Mouse (Mus musculus) gastrocnemius, postnatal 25 days (tissue): ENCODE data around the gene Iqcn. TPM values are rescaled to one million over a fixed set of nuclear protein-coding genes. Genes with fewer than 3 reads are reported as not detected.
A peak's percentile ranks its signal among the peaks of the same experiment; 100 is the strongest.

Experiments
- DNase-seq: peaks from one replicate; pipeline ENCODE4 v3.0.0; 2022
- total RNA-seq, 2 experiments: library from RNA; stranded (reverse); gene quantifications; 1 replicate in 1 of 2; 2 replicates in 1 of 2; pipeline ENCODE4 v1.2.3; 2021

The Iqcn gene
- total RNA-seq, 2 experiments from 2014 or later = not detected

DNA sequence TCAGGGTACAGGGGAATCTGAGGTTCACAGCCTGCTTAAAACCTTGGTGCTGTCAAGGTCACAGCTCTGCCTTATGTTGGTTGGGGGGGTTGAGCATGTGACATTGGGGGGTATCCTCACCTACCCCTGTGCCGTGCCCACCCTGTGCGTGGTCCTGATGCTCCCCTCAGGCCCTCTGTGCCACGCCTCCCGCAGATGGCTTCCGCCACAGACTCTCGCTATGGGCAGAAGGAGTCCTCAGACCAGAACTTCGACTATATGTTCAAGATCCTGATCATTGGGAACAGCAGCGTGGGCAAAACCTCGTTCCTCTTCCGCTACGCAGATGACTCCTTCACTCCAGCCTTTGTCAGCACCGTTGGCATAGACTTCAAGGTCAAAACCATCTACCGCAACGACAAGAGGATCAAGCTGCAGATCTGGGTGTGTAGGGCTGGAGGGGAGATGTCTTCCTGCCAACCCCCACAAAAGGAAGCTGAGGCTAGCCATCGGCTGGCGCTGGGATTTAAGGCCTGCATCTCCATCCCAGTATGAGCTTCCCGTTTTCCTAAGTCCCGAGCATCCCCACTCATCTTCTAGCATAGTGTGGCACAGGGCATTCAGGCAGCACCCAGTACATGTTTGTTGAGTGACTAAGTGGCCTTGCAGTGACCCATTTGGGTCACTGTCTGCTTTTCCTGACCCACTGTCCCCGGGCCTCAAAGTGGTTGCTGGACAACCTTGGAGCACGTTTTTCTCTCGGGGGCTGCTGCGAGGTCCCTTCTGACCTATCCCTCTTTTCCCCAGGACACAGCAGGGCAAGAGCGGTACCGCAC, 52.6 kb downstream of the Iqcn start:
- DNase-seq = peak; percentile 13

DNA sequence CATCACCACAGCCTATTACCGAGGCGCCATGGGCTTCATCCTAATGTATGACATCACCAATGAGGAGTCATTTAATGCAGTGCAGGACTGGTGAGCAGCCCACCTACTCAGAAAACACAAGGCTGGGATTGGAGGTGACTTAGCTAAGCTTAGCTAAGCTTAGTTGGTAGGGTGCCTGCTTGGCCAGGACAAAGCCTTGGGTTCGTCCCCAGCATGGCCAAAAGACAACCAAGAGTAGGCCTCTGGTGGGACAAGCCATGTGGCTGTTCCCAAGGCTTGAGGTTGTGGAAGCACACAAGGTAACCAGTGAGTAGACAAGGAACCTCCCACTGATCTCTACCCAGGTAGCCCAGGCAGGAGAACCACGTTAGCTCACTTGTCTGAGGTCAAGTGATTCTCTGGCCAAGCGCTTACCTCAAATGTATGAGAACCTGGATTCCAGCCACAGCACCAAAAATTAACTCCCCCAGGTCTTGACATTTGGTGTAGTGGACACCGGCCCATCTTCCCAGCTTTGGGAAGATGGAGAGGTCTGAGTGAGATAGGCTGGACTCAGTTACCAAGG, 53.3 kb downstream of the Iqcn start:
- DNase-seq = peak; percentile 9

DNA sequence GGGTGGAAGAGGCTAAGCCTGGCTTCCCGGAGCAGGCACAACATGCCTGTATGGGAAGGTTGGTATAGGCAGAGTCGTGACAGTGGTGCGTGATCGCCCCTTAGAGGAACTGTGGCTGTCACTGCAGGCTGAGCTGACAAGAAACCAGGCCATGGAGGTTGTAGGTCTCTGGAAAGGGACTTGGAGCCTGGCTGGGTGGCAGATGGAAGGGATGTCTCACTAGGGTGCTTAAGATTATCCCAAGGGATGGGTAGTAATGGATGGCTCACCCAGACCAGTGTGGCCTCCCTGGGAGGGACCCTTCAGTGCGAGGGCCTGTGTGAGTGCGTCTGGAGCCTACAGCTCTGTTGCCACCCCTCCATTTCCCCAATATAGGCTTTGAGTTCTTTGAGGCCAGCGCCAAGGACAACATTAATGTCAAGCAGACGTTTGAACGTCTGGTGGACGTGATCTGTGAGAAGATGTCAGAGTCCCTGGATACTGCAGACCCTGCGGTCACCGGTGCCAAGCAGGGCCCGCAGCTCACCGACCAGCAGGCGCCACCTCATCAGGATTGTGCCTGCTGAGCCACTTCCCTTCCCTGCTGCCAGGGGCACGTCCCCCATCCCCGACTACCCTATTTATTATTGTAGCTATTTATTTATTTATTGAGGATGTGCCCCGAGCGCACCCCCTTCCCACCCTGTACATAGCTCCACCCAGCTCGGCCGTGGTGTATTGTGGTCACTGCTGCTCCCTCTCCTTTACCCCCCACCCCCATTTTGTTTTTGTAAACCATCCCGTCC, 54.5 kb downstream of the Iqcn start:
- DNase-seq = peak; percentile 26

DNA sequence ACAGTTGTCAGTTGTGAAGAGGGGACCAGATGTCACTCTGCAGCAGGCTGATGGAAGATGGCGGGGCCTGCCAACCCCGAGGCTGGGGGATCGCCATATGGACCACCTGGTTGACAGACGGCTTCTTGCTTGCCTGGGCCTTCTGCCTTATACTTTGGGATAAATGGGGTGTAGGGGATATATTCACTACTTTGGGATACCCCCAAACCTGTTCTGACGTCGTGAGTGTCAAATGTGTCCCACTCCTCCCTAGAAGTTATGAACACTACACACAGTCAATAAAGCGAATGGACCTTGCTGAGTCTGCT, 55.0 kb downstream of the Iqcn start:
- DNase-seq = peak; percentile 8

DNA sequence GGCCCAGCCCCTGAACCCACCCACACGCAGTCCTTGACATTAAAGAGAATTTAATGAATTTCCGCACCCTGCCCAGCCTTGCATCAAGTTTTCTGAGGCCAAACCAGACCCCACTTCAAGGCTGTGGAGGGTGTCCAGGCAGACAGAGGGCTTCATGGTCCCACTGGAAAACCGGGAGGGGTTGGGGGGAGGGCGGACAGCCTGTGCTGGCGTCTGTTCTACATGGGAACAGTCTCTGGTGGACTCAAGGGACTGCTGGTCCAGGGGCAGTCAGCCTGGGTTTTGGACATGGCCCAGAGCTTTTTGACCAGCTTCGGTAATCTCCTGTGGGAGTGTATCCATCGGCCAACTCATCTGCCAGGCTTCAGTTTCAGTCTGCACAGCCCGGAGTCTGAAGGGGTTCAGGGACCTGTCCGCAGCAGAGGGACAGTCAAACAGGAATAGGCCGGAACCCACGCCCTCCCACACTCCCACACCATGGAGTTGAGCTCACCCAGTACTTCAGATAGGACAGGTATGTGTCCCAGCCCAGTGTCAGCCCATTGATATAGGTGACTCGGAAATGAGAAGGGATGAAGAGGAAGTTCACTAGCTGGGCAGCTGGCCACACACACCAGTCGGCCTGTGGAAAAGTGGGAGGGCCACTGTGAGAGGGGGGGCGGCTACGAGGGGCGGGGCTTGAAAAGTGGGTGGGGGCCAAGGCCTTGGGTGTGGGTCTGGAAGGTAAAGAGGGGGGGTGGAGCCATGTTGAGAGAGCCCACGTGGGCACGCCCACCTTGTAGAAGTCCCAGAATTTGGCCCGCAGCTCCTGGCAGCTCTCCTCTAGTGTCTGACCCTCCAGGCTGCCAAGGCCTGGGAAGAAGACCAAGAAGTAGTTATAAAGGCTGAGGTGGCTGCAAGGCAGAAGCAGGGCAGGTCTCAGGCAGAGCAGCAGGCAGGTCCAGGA, 55.6 kb downstream of the Iqcn start:
- DNase-seq = peak; percentile 52

DNA sequence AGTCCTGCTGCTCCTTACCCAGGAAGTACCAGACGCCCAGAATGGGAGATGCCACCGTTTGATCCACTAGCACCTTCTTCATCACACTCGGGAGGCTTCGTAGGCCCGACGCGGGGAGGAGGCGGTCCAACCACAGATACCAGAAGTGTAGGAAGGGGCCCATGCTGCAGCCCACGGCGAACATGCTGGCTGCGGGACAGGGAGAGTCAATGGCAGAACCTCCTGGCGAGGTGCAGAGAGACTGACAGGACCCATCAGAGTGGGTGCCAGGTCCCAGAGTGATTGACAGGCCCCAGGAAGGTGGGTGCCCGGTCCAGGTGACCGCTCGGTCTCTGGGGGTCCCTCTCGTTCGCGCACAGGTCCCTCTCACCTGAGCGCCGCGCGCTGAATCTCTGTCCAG, 57.1 kb downstream of the Iqcn start:
- no peak for DNase-seq

DNA sequence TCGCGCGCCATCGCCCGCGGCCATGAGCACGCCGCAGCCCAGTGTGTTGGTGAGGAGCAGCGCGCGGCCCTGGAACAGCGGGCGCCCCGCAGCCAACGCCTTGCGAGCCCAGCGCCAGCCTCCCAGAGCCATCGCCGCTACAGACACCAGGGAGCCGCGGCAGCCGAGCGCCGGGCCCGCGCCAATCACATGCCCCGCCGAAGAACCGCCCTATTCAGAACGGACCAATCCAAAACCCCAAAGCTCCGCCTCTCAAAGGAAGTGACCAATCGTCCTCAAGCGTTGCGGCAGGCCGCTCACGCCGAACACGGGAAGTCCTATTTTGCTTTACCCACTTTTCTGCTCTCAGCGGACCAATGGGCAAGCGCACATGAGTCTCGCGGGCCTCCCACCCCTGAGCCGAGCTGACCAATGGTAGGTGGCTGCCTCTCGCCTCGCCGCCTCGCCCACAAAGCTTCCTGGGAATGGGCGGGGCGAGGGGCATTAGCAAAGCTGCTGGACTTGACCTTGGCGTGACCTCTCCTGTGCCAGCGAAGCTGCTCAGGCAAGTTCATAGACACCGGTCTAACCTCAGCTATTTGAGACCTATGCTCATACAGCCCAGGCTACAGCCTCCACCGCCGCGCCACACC, 57.6 kb downstream of the Iqcn start, which contains the start of gene Mpv17l2:
TSS of gene Mpv17l2 (minus strand) at position 172 of the 632 bp plus-strand sequence.
- peak; percentile 98 for DNase-seq

DNA sequence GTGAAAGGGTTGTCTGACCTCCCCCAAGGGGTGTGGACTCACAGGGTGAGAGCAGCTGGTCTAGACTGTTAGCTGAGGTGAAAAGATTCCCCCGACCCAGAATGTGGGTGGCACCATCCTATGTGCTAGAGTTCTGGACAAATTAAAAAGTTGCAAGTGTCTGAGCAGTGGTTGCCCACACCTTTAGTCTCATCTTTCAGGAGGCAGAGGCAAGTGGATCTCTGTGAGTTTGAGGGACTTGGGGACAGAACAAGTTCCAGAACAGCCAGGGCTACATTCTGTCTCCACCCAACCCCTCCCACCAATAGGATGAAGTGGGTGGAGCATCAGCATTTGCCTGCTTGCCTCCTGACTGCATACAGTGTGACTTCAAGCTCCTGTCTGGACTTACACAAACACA, 58.9 kb downstream of the Iqcn start:
- DNase-seq = peak; percentile 31

DNA sequence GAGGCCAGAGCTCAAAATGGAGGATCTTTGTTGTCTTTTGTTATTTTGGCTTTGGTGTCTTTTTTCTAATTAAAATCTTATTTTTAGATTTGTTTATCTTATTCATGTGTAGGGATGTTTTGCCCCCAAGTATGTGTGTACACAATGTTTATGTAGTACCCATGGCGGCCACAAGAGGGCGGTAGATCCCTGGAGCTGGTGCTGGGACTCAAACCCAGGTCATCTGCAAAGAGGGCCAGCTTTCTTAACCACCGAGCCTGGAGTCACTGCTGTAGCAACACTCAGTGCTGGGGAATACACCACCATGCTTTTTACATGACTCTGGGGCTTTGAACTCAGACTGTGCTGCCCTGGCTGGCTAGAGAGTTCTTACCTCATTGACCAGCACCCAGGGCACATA, 60.1 kb downstream of the Iqcn start:
- DNase-seq = peak; percentile 41

DNA sequence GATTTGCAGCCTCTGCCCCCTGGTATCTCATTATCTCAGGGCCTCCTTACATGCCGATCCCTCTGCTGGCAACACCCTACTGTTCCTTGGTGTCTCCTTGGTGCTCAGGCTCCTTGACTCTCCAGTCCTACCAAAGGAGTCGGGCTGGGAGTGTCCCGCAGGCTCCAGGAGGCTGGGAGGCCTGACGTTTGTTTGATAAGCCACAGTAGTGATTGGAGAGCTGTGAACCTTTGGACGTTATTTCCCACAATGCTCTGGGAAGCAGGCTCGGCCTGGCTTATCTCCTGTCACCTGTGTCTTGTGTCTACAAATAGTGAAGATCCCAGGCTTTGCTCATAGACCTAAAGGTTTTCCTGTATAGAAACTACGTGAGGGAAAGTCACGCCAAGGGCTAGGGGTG, 60.8 kb downstream of the Iqcn start:
- no peak for DNase-seq

DNA sequence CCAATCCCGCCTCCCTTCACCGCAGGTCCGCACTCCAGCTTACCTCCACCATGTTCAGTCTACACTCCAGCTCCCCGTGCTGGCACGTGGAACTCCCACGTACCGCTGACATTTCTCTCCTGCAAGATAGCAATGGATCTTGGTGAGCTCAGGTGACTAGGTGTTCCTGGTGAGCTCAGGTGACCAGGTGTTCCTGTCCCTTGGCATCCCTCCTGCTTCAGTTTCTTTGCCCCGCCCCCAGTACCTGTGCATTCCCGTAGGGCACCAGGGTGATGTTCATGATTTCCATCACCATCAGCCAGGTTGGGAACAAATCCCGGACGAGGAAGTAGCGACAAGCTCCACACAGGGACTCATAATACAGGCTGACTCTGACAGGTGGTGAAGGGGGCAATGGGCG, 61.4 kb downstream of the Iqcn start:
- no peak for DNase-seq

DNA sequence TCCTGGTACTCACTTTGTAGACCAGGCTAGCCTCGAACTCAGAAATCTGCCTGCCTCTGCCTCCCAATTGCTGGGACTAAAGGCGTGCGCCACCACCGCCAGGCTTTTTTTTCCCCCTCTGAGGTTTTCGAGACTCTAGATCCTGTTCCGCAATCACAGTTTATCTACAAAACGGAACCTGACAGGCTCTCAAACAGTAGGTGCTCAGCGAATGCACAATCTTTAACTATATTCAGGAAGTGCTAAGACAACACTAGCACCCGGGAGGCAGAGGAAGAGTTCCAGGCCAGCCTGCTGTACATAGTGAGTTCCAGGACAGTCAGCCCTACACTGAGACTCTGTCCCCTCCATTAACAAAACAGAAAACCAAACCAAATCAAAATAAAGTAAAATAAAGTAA, 62.1 kb downstream of the Iqcn start:
- DNase-seq = no peak

DNA sequence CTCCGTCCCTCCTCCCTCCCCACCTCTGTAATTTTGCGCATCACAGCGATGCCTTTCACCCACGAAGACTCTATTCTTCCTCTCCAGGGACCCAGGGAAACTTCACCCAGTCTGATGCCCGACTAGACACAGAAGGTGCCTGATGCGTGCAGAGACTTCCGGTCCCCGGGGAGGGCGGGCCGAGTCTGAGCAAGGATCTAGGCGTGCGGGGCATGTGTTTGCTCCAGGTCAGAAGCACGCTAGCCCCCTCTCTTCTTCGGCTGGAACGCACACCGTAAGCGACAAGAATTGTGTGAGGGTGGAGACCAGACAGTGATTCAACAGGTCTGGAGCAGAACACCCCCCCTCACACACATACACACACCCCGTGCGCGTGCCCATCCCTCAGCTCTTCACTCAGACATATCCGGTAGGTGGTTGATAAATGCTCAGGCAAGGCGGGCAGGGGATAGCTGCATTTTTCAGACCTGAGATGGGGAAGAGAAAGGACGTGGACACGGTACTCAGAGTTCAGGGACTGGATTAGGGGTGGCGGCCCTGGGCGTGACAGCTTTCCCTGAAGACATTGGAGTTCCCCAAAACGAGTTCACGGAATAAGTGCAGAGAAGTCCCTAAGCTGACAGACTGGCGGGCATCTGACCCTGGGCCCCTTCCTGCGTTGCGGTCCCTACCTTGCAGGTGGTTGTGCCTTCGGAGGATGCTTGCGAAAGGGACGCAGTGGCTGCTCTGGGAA, 62.7 kb downstream of the Iqcn start:
- DNase-seq = no peak

DNA sequence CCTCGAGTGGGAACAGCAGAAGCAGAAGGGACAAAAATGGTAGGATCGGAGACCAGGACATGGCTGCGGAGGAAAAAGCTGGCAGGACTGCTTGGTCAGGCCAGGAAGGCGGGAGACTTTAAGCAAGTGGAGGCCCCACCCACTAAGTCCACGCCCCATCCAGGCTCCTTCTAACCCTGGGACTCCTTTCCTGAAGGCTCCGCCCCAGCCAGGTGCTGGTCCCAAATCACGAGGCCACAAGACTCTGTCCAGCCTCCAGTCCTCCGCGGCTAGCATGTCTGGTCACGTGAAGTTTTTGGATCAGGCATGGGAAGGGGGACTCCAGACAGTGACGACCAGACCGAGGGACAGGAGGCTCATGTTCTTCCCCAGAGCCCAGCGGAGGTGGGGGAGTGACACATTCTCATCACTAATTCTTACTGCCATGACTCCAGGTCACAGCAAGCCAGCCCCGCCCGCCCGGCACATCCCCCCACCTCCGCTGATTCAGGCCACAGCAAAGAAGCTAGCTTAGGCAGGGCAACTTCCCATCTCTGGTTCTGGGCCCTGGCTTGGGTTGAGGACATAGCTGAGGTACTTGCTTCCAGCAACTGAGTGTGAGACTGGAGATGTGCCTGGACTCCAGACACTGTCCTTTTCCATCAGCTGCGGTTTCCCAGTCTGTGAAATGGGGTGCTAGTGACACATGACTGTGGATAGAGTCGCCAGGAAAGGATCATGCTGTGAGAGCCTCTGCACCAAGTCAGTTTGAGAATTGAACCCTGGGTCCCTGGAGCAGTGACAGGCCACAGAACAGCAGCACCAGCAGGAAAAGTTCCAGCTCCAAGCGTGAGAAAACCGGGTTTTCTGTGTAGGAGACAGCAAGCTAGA, 63.5 kb downstream of the Iqcn start:
- DNase-seq = peak; percentile 79

Other genes with a start within 250 kb of the Iqcn start
- 1 to 10 TPM; 4.9 to 6.1 TPM for gene Klhl26, start 226.5 kb upstream of the Iqcn start, total RNA-seq
- gene Tmem59l, start 216.1 kb upstream of the Iqcn start, total RNA-seq = not detected
- 1 to 10 TPM; 1.7 to 3.8 TPM for gene Crlf1, start 210.3 kb upstream of the Iqcn start, total RNA-seq
- gene Rex1bd, start 196.7 kb upstream of the Iqcn start, total RNA-seq = 100 to 1,000 TPM; 112 to 120 TPM
- gene Uba52, start 192.7 kb upstream of the Iqcn start, total RNA-seq = 100 to 1,000 TPM; 785 to 797 TPM
- 100 to 1,000 TPM; 100 to 104 TPM for gene Fkbp8, start 175.7 kb upstream of the Iqcn start, total RNA-seq
- 10 to 100 TPM; 70.9 to 71.9 TPM for gene Kxd1, start 175.5 kb upstream of the Iqcn start, total RNA-seq
- gene Ell, start 164.0 kb upstream of the Iqcn start, total RNA-seq = 10 to 100 TPM in 1 of 2 experiments, 1 to 10 TPM in 1; 8.1 to 19.3 TPM
- 10 to 100 TPM in 1 of 2 experiments, 1 to 10 TPM in 1; 4.7 to 10.3 TPM for gene Isyna1, start 109.1 kb upstream of the Iqcn start, total RNA-seq
- gene Ssbp4, start 94.6 kb upstream of the Iqcn start, total RNA-seq = 10 to 100 TPM; 15.4 to 20.0 TPM
- gene Lrrc25, start 87.3 kb upstream of the Iqcn start, total RNA-seq = under 1 TPM; 0.54 to 0.56 TPM
- under 1 TPM in 1 of 2 experiments, not detected in 1; 0.33 TPM for gene Gdf15, start 71.0 kb upstream of the Iqcn start, total RNA-seq
- gene Pgpep1, start 43.1 kb upstream of the Iqcn start, total RNA-seq = 10 to 100 TPM; 18.6 to 22.6 TPM
- gene Lsm4, start 30.2 kb upstream of the Iqcn start, total RNA-seq = 10 to 100 TPM; 57.7 to 66.0 TPM
- gene Jund, start 4.5 kb upstream of the Iqcn start, total RNA-seq = 10 to 100 TPM; 54.5 to 68.6 TPM
- gene Gm3336, start 15.1 kb downstream of the Iqcn start, total RNA-seq = not detected
- 1 to 10 TPM; 1.6 to 2.3 TPM for gene Pde4c, start 20.3 kb downstream of the Iqcn start, total RNA-seq
- 10 to 100 TPM; 40.0 to 40.4 TPM for gene Rab3a, start 51.2 kb downstream of the Iqcn start, total RNA-seq
- 10 to 100 TPM; 19.6 to 25.6 TPM for gene Mpv17l2, start 57.5 kb downstream of the Iqcn start, total RNA-seq
- gene Pik3r2, start 73.3 kb downstream of the Iqcn start, total RNA-seq = 10 to 100 TPM; 13.1 to 18.7 TPM
- gene Mast3, start 101.6 kb downstream of the Iqcn start, total RNA-seq = 1 to 10 TPM; 2.4 to 3.4 TPM
- gene Il12rb1, start 105.0 kb downstream of the Iqcn start, total RNA-seq = not detected
- gene Arrdc2, start 136.3 kb downstream of the Iqcn start, total RNA-seq = 10 to 100 TPM; 21.7 to 39.3 TPM
- gene Kcnn1, start 159.8 kb downstream of the Iqcn start, total RNA-seq = 10 to 100 TPM; 11.8 to 14.4 TPM
- 10 to 100 TPM; 58.3 to 58.8 TPM for gene Ccdc124, start 170.5 kb downstream of the Iqcn start, total RNA-seq
- gene Slc5a5, start 189.3 kb downstream of the Iqcn start, total RNA-seq = not detected
- 100 to 1,000 TPM; 829 to 878 TPM for gene Rpl18a, start 194.0 kb downstream of the Iqcn start, total RNA-seq
- 10 to 100 TPM; 11.6 to 11.7 TPM for gene Map1s, start 202.5 kb downstream of the Iqcn start, total RNA-seq